Mouse (Mus musculus): ENCODE measurements at regions not wholly inside any gene's neighbourhood (a gene's known extent, or its start where the extent isn't known, plus 50 kb on each side); places are given as distances from the start of the nearest gene placed in this dataset.

DNA sequence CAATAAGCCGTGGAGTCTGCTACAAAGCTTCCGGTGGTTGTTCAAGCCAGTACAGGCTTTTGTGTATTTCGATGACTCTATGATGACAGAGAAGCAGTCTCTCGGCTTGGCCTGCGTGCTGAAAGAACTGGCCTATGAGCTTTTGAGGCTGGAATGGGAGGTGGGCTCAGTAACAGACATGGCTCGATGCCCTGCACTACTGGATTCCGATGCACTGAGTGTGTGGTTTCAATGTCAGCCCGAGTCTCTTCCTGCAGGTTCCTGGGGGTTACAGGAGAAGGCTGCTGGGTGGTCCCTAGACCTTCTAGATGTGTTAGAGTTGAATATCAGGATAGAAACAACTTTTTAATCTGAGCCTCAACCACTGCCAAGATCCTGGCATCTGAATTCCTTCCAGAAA is 53.2 kb downstream of the Gm815 start:
- DNase-seq, result peak; percentile 19 to 25

DNA sequence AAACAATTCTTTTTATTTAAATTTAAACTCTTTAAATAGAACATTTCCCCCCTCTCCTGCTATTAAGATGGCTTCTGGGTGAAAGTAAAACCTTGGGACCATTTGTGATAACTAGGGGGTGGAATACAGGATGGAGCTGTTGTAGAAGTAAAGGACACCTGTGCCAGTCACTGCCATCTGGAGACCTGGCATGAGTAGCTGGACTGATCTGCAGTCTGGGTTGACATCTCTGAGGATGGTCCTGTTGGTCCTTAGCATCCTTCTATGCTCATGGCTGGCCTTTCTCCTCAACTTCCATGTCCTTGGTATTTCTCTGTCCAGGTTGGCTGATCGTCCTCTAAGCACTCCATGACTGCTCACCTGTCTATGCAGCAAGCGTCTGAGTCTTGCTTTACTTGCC is 58.3 kb downstream of the Gm815 start:
- DNase-seq, result no peak

DNA sequence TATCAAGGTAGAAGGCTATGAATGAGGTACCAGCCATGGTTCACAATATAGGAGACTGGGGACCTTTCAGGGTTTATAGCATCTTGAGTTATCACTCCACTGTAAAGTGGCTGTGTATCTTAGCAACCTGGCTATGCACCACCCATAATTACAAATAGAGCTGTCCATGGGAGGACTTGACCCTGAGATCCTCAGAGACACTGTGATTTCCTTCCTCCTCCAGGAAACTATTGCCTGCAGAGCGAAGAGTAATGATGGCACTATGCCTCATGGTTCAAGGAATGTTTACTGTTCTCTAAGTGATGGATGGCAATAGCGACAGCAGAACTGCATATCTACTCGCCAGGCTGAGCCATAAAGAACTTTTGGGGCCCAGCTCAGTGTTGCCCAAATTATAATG is 60.9 kb downstream of the Gm815 start:
- peak in 1 of 2 experiments; percentile 2 for DNase-seq

DNA sequence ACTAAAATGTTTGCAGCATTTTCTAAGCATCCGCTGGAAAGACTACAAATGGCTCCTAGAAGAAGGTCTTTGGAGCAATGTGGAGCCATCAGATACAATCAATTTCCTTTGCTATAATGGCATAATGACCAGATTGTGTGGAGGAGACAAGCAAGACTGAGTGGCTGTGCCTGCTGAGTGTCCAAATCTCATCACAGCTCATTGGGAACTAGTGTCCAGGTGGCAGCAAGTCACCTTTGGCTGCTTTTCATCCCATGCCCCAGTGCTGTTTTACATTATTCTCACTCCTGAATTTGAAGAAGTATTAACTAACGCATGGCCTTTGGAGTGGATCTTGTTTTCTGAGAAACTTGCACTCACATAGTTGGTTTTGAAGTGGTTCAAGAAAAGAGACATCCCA is 62.8 kb downstream of the Gm815 start:
- DNase-seq, result no peak

DNA sequence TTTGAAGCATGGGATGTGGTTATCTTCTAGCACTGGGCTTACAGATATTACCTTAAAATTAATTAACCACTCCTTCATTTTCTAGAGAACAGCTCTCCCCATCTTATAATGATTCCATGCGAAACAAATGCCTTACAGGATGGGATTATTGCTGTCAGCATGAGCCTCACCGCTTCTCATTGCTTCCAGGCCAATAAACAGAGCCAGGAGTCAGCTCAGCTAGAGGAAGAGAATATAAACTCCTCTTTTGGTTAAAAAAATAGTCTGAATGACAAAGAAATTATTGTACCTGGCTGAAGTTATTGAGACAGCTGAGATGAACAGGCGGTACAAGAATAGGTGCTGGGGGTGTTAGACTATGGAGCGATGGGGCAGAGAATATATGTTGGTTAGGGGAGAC is 63.5 kb downstream of the Gm815 start:
- no peak for DNase-seq

DNA sequence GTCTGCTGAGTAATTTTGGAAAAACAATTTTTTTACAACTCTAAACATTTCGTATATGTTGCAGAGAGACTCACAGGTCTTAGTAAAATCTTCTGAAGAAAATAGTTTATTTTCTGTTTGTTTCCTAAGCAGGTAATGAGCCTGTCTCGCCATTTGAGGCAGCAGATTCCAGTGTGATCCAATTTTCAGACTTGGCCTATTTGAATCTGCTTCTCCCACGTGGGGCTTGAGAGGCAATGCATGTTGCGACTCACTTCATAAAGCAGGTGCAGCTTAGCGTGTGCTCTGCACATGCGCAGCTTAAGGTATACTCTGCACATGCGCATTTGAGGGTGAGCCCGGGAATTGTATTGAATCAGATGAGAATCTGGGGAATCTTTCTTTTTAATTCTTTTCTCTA is 67.7 kb downstream of the Gm815 start:
- no peak for DNase-seq

DNA sequence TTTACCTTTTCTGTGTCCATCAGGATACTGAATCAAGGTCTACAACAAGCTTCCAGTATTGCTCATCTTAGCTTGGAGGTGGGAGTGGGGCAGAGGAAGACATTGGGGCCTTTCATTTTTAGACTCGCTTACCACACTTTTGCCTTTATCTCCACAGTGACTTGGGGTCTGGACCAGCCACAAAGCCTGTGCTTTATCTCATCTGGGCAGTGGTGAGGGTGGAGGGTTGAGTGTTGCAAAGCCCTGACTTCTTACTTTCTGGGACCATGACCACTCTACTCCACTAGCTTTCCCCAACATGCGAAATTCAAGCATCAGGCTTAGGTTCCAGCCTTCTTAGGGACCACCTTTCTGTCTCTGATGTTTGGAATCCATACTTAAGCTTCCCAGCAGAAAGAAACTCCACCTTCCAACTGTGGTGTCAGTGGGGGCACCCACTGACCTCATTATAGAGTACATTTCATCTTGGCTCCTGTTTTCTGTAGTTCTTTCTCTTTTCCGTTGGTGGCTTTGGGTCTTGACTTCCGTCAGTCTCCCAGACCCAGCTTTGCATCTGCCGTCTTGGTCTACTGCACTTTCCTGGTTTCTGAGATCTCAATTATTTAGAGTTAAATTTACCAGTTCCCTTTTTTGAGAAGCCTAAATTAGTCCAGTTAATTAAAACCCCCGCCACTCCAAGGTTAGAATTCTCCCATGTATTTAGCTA is 80.5 kb downstream of the Gm815 start:
- DNase-seq, result no peak

DNA sequence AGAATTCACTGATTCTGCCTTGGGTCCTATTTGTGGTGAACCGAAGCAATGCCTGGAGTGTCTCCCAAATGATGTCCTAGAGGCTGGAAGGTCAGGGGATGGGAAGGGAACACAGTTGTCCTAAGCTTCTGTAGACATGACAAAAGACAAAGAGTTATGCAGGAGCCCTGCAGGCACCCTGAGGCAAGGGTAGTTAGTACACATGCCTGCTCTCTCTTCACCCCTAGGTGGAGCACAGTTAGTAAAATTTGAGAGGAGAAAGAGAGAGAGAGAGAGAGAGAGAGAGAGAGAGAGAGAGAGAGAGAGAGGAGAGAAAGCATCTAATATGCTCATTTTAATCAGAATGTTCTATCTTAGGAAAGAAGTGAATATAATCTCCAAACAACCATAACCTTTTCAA is 87.4 kb downstream of the Gm815 start:
- peak in 1 of 2 experiments; percentile 9 for DNase-seq

DNA sequence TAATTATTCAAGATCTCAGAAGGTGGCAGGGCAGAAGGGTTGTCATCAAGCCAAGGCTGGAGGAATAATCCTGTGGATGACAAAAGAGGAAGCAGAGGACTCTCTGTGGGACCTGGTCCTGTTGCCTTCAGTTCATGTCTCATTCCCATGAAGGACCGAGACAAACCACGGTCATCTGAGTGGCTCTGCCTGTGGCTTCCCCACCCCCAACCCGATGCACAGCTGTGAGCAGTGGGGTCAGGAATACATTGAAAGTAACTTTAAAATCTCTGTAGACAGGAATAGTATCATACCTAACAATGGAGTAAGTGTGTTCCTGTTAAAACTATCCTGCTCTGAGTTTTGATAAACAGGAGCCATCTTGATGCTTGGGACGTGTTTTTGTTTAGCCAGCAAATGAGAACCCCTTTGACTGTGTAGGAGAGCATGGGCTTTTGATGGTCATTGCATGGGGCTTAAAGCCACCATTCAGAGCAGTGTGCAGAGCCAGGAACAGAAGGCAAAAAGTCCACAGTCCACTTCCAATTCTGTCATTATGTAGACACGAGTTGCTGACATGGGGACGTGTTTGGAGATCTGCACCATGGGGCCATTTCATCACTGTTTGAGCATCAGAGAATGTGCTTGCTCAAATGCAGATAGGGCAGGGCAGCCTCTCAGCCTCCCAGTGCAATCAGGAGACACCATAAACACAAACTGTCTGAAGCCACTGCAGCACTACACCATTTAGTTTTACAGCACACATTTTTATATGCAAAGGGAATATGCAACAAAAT is 88.3 kb downstream of the Gm815 start:
- no peak for DNase-seq

DNA sequence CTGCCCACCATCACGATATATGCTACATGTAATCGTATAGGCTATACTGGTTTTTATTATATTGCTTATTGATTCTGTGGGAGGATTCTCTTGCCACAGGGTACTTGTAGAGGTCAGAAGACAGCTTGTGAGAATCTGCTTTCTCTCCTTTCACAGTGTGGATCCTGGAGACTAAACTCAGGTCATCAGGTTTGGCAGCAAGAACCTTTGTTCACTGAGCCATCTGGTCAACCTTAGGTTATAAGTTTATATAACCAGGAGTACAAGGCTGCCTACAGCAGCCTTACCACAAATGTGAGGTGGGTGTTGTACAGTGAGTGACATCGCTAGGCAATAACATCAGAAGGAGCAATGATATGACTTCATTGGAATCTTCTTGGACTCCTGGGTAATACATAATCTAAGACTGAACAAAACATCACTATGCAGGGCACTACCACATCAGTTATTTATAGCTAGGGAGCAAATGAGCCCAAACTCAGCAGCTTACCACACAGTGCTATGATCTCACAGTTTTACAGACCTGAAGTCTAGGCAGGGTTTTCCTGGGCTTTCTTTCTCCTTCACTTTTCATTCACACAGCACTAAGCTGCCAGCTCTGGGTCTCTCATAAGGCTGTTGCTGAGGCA is 89.0 kb downstream of the Gm815 start:
- no peak for DNase-seq

DNA sequence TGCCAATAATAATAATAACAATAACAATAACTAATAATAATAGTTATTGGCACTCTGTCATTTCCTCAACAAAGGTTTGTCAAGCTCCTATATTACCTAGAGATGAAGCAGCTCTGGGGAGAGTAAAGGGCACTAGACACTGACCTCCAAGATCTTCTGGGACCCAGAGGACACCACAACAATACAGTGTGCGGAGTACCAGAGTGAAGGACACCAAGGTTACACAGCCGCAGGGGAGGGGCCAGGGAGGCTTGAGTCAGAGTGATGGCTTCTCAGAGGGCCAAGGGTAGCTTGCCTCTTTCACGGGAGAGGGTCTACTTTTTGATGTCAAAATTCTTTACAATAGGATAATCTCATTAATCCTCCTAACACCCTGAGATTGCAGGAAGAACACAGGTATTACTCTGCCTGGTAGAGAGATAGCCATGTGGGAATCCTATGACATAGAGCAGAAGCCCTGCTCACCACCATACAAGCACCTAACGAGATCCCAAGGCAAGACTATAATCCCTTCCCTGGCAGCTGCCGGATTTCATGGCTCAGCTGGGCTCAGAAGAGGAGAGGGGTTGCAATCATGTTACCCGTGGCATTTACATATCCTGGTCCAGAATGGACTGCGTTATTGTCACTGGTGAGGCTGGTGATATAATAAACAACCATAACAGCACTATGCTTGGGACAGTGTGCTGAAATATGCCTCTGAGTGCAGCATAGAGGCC is 91.1 kb downstream of the Gm815 start:
- DNase-seq, result no peak

DNA sequence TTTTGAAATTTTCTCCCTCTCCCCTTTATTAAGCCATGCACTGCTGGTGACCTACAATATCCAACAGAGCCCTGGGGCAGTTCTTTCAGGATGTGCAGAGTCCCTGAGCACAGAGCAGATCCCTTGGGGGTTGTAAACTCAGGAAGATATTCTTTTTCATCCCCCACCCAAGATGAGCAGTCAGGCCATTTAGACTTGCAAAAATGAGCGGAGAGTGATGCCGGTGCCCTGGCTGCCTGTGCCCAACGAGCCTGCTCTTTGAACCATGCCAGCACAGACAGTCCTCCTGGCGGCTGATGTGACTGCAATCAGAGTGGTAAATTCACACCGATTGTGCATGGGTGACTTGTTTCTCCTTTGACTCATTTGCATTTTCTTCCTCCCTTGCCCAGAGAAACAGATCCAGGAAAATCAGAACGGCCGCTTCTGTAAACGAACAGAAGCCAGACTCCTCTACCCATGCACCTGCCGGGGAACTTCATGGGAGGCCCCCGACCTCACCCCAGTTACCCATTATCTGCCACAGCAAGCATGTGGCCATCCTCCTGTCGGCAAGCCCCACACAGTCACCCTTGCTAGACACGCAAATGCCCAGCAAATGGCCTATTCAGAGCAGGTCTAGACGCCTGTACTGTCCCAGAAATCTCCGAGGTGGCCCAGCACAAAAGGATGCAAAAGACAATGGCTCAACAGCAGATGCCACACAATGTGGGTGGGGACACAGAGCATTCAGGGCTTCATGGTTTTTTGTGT is 92.4 kb downstream of the Gm815 start:
- DNase-seq, result no peak

DNA sequence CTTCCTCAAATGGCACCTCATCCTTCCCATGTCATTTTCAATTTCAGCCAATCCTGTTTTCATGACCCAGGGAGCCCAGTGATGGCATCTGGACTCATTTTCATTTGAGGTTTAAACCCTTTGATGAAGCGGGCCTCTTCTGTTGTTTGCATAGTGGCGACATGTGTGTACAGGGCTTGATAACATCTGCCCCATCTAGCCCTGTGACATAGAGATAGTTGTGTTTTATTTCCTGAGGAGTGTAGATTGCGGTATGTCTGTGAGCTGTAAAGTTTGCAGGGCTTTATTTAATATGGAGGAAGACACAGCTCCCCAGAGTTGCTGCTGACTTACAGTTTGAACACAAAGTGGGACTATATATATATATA is 92.9 kb downstream of the Gm815 start:
- no peak for DNase-seq

DNA sequence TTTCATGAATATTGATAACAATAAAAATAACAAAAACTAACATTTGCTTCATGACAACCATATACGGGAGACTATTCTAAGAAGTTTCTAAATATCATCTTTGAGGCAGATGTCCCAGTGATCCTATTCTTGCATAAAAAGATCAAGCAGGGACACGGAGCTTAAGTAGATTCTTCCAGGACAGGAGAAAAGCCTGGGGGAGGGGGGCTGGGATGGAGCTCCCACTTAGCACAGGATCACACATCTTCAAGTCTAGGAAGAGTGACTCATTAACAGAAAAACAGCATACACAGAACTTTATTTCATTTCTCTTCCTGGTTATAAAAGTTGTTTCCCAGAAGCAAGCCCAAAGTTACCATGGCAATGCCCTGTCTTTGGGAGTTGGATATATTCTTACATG is 93.6 kb downstream of the Gm815 start:
- no peak for DNase-seq

DNA sequence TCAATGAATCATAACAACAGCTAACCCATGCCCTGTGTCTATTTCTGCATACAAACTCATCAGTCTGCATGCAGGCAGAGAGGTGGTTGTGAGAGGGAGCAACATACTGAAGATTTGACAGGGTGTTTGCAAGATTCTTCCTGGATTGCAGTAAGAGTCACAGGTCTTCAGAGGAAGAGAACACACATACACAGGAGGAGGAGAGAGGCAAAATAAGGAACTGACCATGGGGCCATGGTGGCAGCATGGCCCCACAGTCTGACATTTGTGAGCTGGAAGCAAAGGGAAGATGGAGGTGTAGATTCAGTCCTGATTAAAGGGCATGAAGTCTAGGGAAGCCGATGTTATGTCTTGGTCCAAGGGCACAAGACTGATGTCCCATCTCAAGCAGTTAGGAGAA is 101.0 kb downstream of the Gm815 start:
- no peak for DNase-seq

DNA sequence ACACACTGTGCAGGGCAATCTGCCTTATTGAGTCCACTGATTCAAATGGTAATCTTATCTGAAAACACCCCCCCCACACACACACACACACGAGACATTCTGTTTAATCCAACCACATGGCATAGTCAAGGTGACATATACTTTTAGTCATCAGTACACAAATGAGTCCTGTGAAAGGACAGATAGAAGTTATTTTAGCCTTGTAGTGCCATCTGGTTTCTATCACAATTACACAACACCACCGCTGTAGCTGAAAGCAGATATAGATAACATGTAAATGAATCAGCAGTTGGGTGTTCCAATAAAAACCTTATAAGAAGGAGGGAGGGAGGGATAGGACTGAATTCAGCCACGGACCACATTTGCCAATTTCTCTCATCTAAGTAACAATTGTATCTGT is 101.5 kb downstream of the Gm815 start:
- DNase-seq, result no peak

DNA sequence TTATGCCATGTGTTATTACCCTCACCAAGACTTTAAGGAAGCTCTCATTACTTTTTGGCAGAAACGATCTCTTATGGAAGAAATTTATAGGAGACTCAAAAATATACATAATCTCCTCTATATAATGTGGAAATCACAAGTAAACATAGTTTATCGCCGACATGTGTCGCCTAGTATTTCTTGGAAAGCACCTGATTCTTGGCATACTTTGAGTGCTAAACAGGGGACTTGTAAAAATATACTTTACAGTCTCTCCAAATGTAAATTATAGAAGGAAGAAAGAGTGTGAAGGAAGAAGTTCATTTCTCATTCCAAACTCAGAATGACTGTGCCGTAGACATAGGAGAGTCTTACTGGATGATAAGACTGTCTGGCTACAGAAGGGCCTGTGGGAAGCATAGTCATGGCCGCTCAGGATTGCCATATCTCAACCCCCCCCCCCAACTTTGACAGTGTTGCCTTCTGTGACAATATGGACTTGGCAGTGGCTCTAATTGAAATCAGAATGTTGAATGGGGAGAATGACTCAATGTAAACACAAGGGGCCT is 102.3 kb downstream of the Gm815 start:
- DNase-seq, result no peak

DNA sequence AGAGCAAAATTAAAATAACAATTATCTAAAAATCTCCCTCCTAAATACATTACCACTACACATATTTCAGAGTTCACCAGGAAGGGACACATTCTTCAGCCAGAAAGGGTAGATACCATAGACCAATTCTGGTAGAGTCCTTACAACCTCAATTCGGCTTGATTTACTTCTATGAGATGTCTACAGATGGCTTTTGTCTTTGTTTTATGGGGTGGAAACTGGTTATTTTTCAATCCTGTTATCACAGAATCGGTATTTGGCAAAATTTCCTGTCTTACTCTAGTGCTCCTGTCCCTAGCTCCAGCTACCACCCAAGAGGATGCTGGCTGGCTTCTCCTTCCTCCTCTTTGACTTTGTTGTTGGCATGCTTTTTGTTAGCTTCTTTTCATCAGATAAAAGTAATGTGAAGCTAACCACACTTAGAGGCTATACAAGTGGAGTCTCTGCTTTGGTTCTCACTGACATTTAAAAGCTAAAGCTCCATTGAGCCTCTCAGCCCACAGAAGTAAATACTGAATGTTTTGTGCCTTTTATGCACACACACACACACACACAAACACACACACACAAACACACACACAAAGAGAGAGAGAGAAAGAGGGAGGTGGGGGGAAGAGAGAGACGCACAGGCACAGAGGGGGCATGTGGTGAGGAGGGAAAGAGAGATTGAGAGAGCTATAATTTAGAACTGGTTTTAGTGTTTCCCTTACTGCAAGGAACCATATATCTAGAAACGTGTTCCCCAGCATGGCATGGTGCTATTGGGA is 109.1 kb downstream of the Gm815 start:
- no peak for DNase-seq

DNA sequence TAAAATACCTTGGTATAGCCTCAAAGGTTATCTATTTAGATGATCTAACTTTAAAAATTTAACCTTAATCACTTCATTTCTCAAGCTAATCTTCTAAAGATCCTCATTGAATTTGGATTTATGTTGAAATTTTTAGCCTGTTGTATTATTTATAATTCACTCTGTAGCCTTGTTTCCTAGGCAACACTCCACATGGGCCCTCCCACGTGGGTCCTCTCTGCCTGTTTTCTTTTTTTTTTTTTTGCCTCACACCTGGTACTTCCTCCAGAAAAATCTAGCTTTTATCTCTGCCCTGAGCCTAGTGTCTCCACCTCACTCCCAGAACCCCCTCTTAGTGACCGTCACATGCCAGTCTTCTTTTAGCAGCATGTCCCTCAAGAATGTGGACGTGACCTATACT is 113.9 kb downstream of the Gm815 start:
- DNase-seq, result no peak

DNA sequence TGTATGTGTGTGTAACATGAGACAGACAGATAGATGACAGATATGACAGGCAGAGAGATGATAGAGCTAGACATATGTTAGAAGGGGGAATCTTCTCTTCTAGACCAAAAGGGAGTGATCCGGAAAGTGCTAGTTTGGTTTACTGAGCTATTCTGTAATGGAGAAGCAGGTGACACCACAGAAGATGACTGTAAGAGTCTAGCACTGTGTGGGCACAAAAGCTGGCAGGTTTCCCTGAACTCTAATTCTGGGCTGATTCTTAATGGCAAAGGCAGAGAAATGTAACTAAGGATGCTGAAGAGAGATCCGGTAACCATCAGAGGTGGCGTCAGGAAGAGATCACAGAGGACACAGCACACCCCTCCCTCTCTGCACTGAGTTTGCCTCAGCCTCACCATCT is 136.2 kb downstream of the Gm815 start:
- no peak for DNase-seq

DNA sequence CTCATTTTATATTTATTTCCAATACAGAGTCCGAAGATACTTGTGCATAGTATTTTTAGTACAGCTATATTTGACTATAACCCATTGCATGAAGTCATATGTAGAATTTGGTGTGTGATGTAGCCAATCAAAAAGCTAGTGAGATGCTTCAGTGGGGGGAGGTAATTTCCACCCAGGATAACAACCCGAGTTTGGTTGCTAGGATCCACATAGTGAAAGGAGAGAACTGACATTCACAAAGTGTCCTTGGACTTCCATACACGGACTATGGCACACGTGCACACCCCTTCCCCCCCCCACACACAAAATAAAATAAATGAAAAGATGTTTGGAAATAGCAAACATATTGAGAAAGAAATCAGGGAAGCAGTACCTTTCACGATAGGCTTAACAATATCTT is 137.2 kb downstream of the Gm815 start:
- no peak for DNase-seq
